Mouse (Mus musculus) megakaryocyte, embryonic 14.5 days (primary cell): Measurements from ENCODE around the gene Ackr3.

Experiments used
- FLI1 ChIP-seq: IDR thresholded peaks from 2 replicates; pipeline ENCODE4 v1.6.1; 2012; ENCODE audit warnings: low read length, inconsistent platforms, mixed read lengths
- GATA1 ChIP-seq: IDR thresholded peaks from 3 replicates; pipeline ENCODE4 v1.6.1; 2012; ENCODE audit warnings: mixed read lengths, low read length, inconsistent platforms, borderline replicate concordance

DNA sequence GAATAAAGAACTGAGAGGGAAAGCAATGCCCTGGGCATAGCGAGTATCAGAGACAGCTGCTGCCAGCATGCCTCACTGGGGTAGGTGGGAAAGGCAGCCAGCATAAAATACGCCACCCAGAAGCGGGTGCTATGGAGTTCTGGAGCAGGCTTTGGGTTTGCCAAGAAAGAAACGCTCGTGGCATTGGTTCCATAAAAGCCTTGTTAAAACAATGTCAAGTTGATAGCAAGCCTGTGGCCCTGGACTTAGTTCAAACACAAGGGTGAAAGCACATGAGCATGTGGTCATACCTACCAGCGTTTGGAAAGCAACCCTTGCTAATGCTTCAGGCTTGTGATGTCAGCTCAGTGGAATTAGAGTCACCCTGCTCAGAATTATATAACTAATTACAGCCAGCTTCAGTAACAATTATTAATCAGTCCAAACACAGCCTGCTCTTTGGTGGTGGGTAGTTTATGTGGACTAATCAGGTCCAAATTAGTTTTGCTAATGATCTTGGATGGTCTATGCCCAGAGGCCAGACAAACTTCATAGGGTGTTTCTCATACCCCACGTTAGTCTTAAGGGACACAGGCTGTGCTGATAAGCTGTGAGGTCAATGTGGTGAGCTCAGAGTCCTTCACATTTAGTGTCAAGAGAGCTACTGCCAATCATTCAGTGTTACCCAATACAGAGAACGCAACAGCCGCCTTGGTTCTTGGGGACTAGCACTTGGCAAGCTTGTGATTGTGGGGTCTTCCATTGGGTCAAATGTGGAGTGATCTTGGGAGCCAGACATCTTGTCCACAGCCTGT lies 34.5 kb downstream of the Ackr3 start:
- no peak for TF ChIP-seq GATA1
- TF ChIP-seq FLI1: no peak
